Mouse (Mus musculus) splenic B cell, adult 2 months (primary cell): Measurements from ENCODE around the gene F2rl3.

ENCODE experiments used
- DNase-seq: peaks from one replicate; pipeline ENCODE4 v3.0.0-alpha.2; 2011; ENCODE audit warnings: low read depth, low spot score
- H3K27me3 ChIP-seq: 2 replicates; pipeline ENCODE4 v1.6.1; 2012; ENCODE audit warnings: mild to moderate bottlenecking, low read length, moderate library complexity, mixed read lengths; ENCODE audit not compliant: control insufficient read depth, poor library complexity, insufficient read depth, severe bottlenecking
- H3K36me3 ChIP-seq: 2 replicates; pipeline ENCODE4 v1.6.1; 2012; ENCODE audit warnings: mild to moderate bottlenecking, low read length, moderate library complexity, mixed read lengths; ENCODE audit not compliant: control insufficient read depth, poor library complexity, insufficient read depth, severe bottlenecking

Gene F2rl3

GRCm38 (mm10) chr8:72761322-72762051 is at the start of gene F2rl3:
TSS of gene F2rl3 (plus strand) at chr8:72761880.
- H3K36me3 ChIP-seq, result no peaks in the 10 kb centered on the region
- no peaks in the 10 kb centered on the region for H3K27me3 ChIP-seq
- DNase-seq, result no peak

- no peak for DNase-seq
- Histone ChIP-seq H3K36me3 (no peaks in the 10 kb centered on the region), H3K27me3 (no peaks in the 10 kb centered on the region)
Measured at GRCm38 (mm10) chr8:72712569-72712968, 49.1 kb upstream of the F2rl3 start.

GRCm38 (mm10) chr8:72716594-72716993 is 45.1 kb upstream of the F2rl3 start:
- Histone ChIP-seq H3K36me3 (no peaks in the 10 kb centered on the region), H3K27me3 (no peaks in the 10 kb centered on the region)
- no peak for DNase-seq

- Histone ChIP-seq H3K36me3 (no peaks in the 10 kb centered on the region), H3K27me3 (no peaks in the 10 kb centered on the region)
- DNase-seq, result no peak
Measured at GRCm38 (mm10) chr8:72720541-72720940, 41.1 kb upstream of the F2rl3 start.

- Histone ChIP-seq H3K27me3 (no peaks in the 10 kb centered on the region), H3K36me3 (peaks cover 6% of the 10 kb centered on the region)
- DNase-seq, result peak; percentile 94
Measured at GRCm38 (mm10) chr8:72722769-72723650, 38.7 kb upstream of the F2rl3 start, which contains the start of gene Sin3b. TSS of gene Sin3b (plus strand) at chr8:72723285.

- no peaks in the 10 kb centered on the region for H3K27me3 ChIP-seq
- peak; percentile 12 for DNase-seq
- H3K36me3 ChIP-seq, result peaks cover 7% of the 10 kb centered on the region
Measured at GRCm38 (mm10) chr8:72723651-72724001, 38.1 kb upstream of the F2rl3 start.

GRCm38 (mm10) chr8:72728636-72729035 is 33.0 kb upstream of the F2rl3 start:
- peaks cover 17% of the 10 kb centered on the region for H3K36me3 ChIP-seq
- no peak for DNase-seq
- no peaks in the 10 kb centered on the region for H3K27me3 ChIP-seq

- no peak for DNase-seq
- Histone ChIP-seq H3K27me3 (no peaks in the 10 kb centered on the region), H3K36me3 (peaks cover 8% of the 10 kb centered on the region)
Measured at GRCm38 (mm10) chr8:72735001-72735400, 26.7 kb upstream of the F2rl3 start.

- DNase-seq, result no peak
- H3K27me3 ChIP-seq, result no peaks in the 10 kb centered on the region
- peaks cover 7% of the 10 kb centered on the region for H3K36me3 ChIP-seq
Measured at GRCm38 (mm10) chr8:72736868-72737267, 24.8 kb upstream of the F2rl3 start.

GRCm38 (mm10) chr8:72746061-72746460 is 15.6 kb upstream of the F2rl3 start:
- DNase-seq, result peak; percentile 68
- H3K36me3 ChIP-seq, result peaks cover 17% of the 10 kb centered on the region

GRCm38 (mm10) chr8:72749846-72750245 is 11.8 kb upstream of the F2rl3 start:
- no peak for DNase-seq
- H3K36me3 ChIP-seq, result peaks cover 17% of the 10 kb centered on the region
- no peaks in the 10 kb centered on the region for H3K27me3 ChIP-seq

More at GRCm38 (mm10) chr8:72746061-72746460, 15.6 kb upstream of the F2rl3 start:
- no peaks in the 10 kb centered on the region for H3K27me3 ChIP-seq

GRCm38 (mm10) chr8:72750266-72750665 is 11.4 kb upstream of the F2rl3 start:
- peaks cover 17% of the 10 kb centered on the region for H3K36me3 ChIP-seq
- no peak for DNase-seq
- no peaks in the 10 kb centered on the region for H3K27me3 ChIP-seq

GRCm38 (mm10) chr8:72751126-72751525 is 10.6 kb upstream of the F2rl3 start:
- H3K27me3 ChIP-seq, result no peaks in the 10 kb centered on the region

GRCm38 (mm10) chr8:72752289-72752688 is 9.4 kb upstream of the F2rl3 start:
- Histone ChIP-seq H3K27me3 (no peaks in the 10 kb centered on the region), H3K36me3 (peaks cover 9% of the 10 kb centered on the region)
- DNase-seq, result no peak

More at GRCm38 (mm10) chr8:72751126-72751525, 10.6 kb upstream of the F2rl3 start:
- peaks cover 17% of the 10 kb centered on the region for H3K36me3 ChIP-seq
- no peak for DNase-seq

GRCm38 (mm10) chr8:72753165-72753564 is 8.5 kb upstream of the F2rl3 start:
- no peak for DNase-seq
- no peaks in the 10 kb centered on the region for H3K27me3 ChIP-seq
- H3K36me3 ChIP-seq, result peaks cover 7% of the 10 kb centered on the region
